Mouse (Mus musculus): ENCODE measurements around the gene Klhl11. TPM values are rescaled to one million over a fixed set of nuclear protein-coding genes. Genes with fewer than 3 reads are reported as not detected.
A peak's percentile ranks its signal among the peaks of the same experiment; 100 is the strongest.

Gene Klhl11
- polyA plus RNA-seq, 1 experiment from 2014 or later, result 8.9 TPM

DNA sequence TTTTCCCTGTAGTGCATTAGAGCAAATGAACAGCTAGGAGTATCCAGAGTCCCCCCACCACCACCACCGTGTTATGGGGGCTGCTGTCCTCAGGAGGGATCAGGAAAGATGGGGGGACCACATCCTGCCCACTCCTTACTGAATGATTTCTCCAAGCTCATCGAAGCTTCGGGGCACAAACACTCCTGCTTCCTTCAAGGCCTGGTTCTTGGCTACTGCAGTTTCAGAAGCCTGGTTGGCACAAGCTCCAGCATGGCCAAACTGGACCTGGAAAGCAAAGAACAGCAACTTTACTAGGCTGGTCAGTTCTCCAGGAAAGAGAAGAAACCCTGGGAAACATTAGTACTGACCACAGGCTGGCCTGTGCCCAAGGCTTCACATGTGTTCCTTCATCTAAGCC lies 11.9 kb upstream of the Klhl11 start:
- 94% methylated on average over 3 of the region's 3 CpGs for WGBS (ENCODE audit: insufficient replicate concordance)
- Histone ChIP-seq H3K36me3 (ENCODE audit: control insufficient read depth, insufficient read depth, low read length) (peaks cover 34% of the 10 kb centered on the region), H3K9me3 (replicated peaks; ENCODE audit: control insufficient read depth, low read length) (no peaks in the 10 kb centered on the region), H3K4me1 (ENCODE audit: control insufficient read depth, insufficient read depth, low read length) (no peaks in the 10 kb centered on the region), H3K4me3 (ENCODE audit: low read depth, low read length) (no peak overlapping the region), H3K27me3 (ENCODE audit: control insufficient read depth, insufficient read depth, low read length) (no peaks in the 10 kb centered on the region), H3K4me2 (no peak overlapping the region), H3K9ac (ENCODE audit: low read depth, low read length) (no peak overlapping the region), H3K27ac (ENCODE audit: low read depth, low read length) (no peak overlapping the region)
- ATAC-seq (replicated peaks; ENCODE audit: insufficient number of reproducible peaks, low FRiP score, low TSS enrichment), result no peak

DNA sequence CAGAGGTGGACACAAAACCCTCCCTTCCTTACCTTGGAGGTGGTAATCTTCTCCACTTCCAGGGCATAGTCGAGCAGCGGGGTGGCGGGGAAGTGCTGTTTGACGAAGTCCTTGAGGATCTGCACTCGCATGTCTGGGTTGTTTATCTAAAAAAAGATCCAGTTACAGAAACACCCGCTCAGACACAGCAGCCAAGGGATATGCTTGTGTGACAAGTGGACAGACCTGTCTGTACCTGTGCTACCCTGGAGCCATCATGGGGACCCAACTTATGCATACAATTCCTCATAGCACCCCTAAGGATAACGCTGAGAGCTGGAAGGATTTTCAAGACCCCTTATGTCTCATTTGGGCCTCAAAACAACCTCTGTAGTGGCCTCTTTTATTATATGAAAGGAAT lies 6.6 kb upstream of the Klhl11 start:
- Histone ChIP-seq H3K27me3 (ENCODE audit: control insufficient read depth, insufficient read depth, low read length) (no peaks in the 10 kb centered on the region), H3K9ac (ENCODE audit: low read depth, low read length) (no peak overlapping the region), H3K4me3 (ENCODE audit: low read depth, low read length) (no peak overlapping the region), H3K4me2 (no peak overlapping the region), H3K27ac (ENCODE audit: low read depth, low read length) (no peak overlapping the region), H3K4me1 (ENCODE audit: control insufficient read depth, insufficient read depth, low read length) (no peaks in the 10 kb centered on the region), H3K36me3 (ENCODE audit: control insufficient read depth, insufficient read depth, low read length) (peaks cover 31% of the 10 kb centered on the region), H3K9me3 (replicated peaks; ENCODE audit: control insufficient read depth, low read length) (no peaks in the 10 kb centered on the region)
- 58% methylated on average over 7 of the region's 7 CpGs for WGBS (ENCODE audit: insufficient replicate concordance)
- ATAC-seq (replicated peaks; ENCODE audit: insufficient number of reproducible peaks, low FRiP score, low TSS enrichment), result no peak

DNA sequence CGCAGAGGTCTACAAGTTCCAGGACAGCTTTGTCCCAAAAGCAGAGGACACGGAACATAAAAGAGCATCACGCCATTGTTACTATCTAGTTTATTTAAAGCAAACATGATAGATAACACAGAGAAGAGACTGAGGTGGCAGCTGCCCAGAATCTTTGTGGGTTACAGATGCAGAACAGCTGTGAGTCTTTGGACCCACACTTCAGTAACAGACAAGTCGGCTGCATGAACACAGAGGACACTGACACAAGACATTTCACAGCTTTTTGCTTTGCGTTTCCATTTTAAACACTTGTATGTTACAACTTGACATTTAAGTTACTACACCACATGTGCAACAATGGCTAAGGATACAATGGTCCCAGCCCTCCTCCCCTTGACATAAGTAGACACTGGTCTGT lies 3.7 kb upstream of the Klhl11 start:
- Histone ChIP-seq H3K4me2 (no peak overlapping the region), H3K4me1 (ENCODE audit: control insufficient read depth, insufficient read depth, low read length) (peaks cover 4% of the 10 kb centered on the region; the same call in 1 of the 2 replicates), H3K4me3 (ENCODE audit: low read depth, low read length) (no peak overlapping the region), H3K36me3 (ENCODE audit: control insufficient read depth, insufficient read depth, low read length) (peaks cover 12% of the 10 kb centered on the region), H3K27me3 (ENCODE audit: control insufficient read depth, insufficient read depth, low read length) (no peaks in the 10 kb centered on the region), H3K27ac (ENCODE audit: low read depth, low read length) (no peak overlapping the region), H3K9ac (ENCODE audit: low read depth, low read length) (no peak overlapping the region), H3K9me3 (replicated peaks; ENCODE audit: control insufficient read depth, low read length) (no peaks in the 10 kb centered on the region)
- WGBS (ENCODE audit: insufficient replicate concordance), result 83% methylated on average over 5 of the region's 5 CpGs
- no peak for ATAC-seq (replicated peaks; ENCODE audit: insufficient number of reproducible peaks, low FRiP score, low TSS enrichment)

DNA sequence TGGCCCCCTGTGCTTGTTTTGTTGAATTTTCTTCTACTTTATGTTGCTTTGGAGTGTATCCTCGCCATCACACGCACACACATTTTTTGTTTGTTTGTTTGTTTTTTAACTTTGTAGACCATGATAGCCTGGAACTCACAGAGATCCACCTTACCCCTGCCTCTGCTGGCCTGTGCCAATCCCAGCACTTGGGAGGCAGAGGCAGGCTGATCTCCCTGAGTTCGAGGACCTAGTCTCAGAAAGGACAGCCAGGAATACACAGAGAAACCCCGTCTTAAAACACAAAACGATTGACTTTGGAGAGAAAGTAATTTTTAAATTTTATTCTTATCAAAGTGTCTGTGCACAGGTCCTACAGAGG lies 374 bp upstream of the Klhl11 start:
- peak overlapping the region; percentile 97; the same call in 1 of the 2 replicates for H3K4me2 ChIP-seq
- H3K27ac ChIP-seq (ENCODE audit: low read depth, low read length), result no peak overlapping the region
- no peaks in the 10 kb centered on the region for H3K27me3 ChIP-seq (ENCODE audit: control insufficient read depth, insufficient read depth, low read length)
- H3K9ac ChIP-seq (ENCODE audit: low read depth, low read length), result peak overlapping the region; percentile 49; the same call in 1 of the 2 replicates
- whole genome bisulfite sequencing (ENCODE audit: insufficient replicate concordance), result 29% methylated on average over 5 of the region's 5 CpGs
- H3K4me1 ChIP-seq (ENCODE audit: control insufficient read depth, insufficient read depth, low read length), result peaks cover 17% of the 10 kb centered on the region
- H3K9me3 ChIP-seq (replicated peaks; ENCODE audit: control insufficient read depth, low read length), result no peaks in the 10 kb centered on the region
- H3K4me3 ChIP-seq (ENCODE audit: low read depth, low read length), result peak overlapping the region; percentile 97
- peaks cover 5% of the 10 kb centered on the region; the same call in 1 of the 2 replicates for H3K36me3 ChIP-seq (ENCODE audit: control insufficient read depth, insufficient read depth, low read length)
- no peak for ATAC-seq (replicated peaks; ENCODE audit: insufficient number of reproducible peaks, low FRiP score, low TSS enrichment)

DNA sequence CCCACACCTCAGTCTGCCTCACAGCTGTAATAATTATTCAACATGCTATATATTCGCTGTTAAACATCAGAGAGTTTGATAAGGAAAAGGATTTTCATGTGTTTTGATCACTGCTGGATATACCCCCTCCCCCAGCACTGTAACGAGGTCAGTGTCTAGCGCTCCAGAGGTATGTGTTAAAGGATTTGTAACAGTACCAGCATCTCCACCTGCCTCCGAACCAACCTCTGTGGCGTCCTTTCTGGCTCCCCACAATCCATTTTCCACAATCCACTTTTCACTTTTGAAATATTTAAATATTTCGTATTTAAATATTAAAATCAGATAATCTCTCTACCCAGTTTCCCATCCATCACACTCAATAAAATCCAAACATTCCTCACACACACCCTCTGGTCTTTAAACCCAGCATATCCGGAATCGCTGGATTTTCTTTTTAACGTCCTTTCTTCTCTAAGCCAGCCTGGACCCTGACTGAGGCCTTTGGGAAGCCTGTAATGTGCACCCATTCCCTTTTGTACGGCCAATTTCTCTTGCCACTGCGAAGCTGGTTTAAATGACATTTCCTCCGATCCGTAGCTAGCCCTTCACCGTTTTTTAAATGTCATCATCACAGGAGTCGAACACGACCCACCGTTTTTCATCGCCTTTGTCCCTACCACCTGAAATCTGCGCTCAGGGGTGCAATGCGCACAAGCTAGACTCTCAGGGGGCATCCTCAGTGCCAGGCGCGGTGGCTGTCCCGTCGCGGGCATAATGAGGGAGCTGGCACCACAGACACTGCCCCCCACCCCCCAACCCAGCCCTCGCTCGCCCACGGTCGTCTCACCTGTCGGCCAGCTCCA lies 967 bp downstream of the Klhl11 start:
- Histone ChIP-seq H3K9me3 (replicated peaks; ENCODE audit: control insufficient read depth, low read length) (no peaks in the 10 kb centered on the region), H3K27ac (ENCODE audit: low read depth, low read length) (peak overlapping the region; percentile 38), H3K9ac (ENCODE audit: low read depth, low read length) (peak overlapping the region; percentile 94), H3K4me3 (ENCODE audit: low read depth, low read length) (peak overlapping the region; percentile 97), H3K4me1 (ENCODE audit: control insufficient read depth, insufficient read depth, low read length) (peaks cover 17% of the 10 kb centered on the region), H3K36me3 (ENCODE audit: control insufficient read depth, insufficient read depth, low read length) (no peaks in the 10 kb centered on the region; the same call in 1 of the 2 replicates), H3K4me2 (peak overlapping the region; percentile 97), H3K27me3 (ENCODE audit: control insufficient read depth, insufficient read depth, low read length) (no peaks in the 10 kb centered on the region)
- no peak; the same call in 1 of the 2 replicates for ATAC-seq (replicated peaks; ENCODE audit: insufficient number of reproducible peaks, low FRiP score, low TSS enrichment)
- WGBS (ENCODE audit: insufficient replicate concordance), result 3% methylated on average over 30 of the region's 30 CpGs

DNA sequence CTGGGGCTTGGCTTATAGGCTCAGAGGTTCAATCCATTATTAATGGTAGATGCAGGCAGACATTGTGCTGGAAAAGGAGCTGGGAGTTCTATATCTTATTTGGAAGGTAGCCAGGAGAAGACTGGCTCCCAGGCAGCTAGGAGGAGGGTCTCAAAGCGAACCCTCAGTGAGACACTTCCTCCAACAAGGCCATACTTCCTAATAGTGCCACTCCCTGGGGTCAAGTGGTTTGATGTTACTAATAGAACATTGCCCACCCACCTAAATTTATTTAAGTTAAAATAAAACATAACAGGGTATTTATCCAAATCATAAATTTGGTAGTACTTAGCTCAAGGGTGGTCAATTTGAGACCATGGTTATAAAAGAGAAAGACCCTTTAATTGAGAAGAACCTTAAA lies 6.7 kb downstream of the Klhl11 start:
- Histone ChIP-seq H3K27me3 (ENCODE audit: control insufficient read depth, insufficient read depth, low read length) (no peaks in the 10 kb centered on the region), H3K36me3 (ENCODE audit: control insufficient read depth, insufficient read depth, low read length) (peaks cover 3% of the 10 kb centered on the region), H3K27ac (ENCODE audit: low read depth, low read length) (no peak overlapping the region), H3K9ac (ENCODE audit: low read depth, low read length) (no peak overlapping the region), H3K4me2 (no peak overlapping the region), H3K4me3 (ENCODE audit: low read depth, low read length) (no peak overlapping the region), H3K4me1 (ENCODE audit: control insufficient read depth, insufficient read depth, low read length) (peaks cover 13% of the 10 kb centered on the region; the same call in 1 of the 2 replicates), H3K9me3 (replicated peaks; ENCODE audit: control insufficient read depth, low read length) (no peaks in the 10 kb centered on the region)
- no peak for ATAC-seq (replicated peaks; ENCODE audit: insufficient number of reproducible peaks, low FRiP score, low TSS enrichment)
- WGBS (ENCODE audit: insufficient replicate concordance), result 66% methylated on average over 1 of the region's 1 CpGs

DNA sequence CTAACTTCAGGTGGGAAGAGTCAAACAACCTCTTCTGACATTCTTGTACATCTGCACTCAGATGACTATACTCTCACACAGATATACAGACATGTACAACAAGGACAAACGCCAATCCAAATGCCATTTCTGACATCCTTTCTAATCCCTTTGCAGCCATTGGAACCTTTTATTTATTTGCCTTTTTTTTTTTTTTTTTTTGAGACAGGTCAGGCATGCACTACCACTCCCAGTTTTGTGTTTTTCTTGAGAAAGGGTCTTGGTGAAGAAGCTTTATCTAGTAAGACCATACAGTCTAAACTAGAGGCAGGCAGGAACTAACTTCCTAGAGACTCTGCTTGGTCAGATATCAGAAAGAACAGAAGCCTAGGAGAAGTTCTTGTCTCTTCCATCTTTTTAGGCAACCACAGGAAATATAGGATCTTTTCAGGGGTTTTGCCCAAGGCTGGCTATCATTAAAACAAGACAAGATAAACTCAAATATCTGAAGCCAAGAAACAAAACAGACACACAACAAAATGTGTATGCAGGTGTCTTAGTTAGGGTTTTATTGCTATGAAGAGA lies 7.2 kb downstream of the Klhl11 start:
- H3K9me3 ChIP-seq (replicated peaks; ENCODE audit: control insufficient read depth, low read length), result no peaks in the 10 kb centered on the region
- no peak overlapping the region for H3K4me3 ChIP-seq (ENCODE audit: low read depth, low read length)
- H3K36me3 ChIP-seq (ENCODE audit: control insufficient read depth, insufficient read depth, low read length), result peaks cover 3% of the 10 kb centered on the region
- no peak for ATAC-seq (replicated peaks; ENCODE audit: insufficient number of reproducible peaks, low FRiP score, low TSS enrichment)
- WGBS (ENCODE audit: insufficient replicate concordance), result 89% methylated on average over 1 of the region's 1 CpGs
- H3K9ac ChIP-seq (ENCODE audit: low read depth, low read length), result no peak overlapping the region
- no peaks in the 10 kb centered on the region for H3K27me3 ChIP-seq (ENCODE audit: control insufficient read depth, insufficient read depth, low read length)
- peaks cover 8% of the 10 kb centered on the region; the same call in 1 of the 2 replicates for H3K4me1 ChIP-seq (ENCODE audit: control insufficient read depth, insufficient read depth, low read length)
- no peak overlapping the region for H3K27ac ChIP-seq (ENCODE audit: low read depth, low read length)
- H3K4me2 ChIP-seq, result no peak overlapping the region

DNA sequence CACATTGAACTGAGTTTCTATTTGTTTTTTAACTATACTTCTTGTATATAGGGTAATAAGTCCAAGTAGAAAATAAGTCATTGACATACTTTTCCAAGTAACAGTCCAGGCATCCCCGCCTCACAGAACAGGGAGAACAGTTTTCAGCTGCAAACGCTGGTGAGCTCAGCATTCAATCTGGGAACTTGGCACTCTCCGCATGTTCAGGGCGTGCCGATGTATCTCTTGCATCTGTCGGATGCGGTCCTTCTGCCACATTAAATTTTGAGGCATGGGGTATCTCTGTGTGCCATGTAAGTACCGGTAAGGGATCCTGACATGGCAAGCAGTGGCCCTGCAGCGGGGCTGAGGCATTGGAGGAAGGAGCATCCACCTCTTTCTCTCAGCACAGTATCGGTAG lies 9.8 kb downstream of the Klhl11 start:
- peaks cover 5% of the 10 kb centered on the region for H3K36me3 ChIP-seq (ENCODE audit: control insufficient read depth, insufficient read depth, low read length)
- no peak overlapping the region for H3K4me3 ChIP-seq (ENCODE audit: low read depth, low read length)
- no peak overlapping the region for H3K4me2 ChIP-seq
- H3K27ac ChIP-seq (ENCODE audit: low read depth, low read length), result no peak overlapping the region
- ATAC-seq (replicated peaks; ENCODE audit: insufficient number of reproducible peaks, low FRiP score, low TSS enrichment), result no peak
- 0 out of 2 replicates have a peak, but pooled peaks cover 3% of the 10 kb centered on the region for H3K4me1 ChIP-seq (ENCODE audit: control insufficient read depth, insufficient read depth, low read length)
- no peaks in the 10 kb centered on the region for H3K9me3 ChIP-seq (replicated peaks; ENCODE audit: control insufficient read depth, low read length)
- H3K9ac ChIP-seq (ENCODE audit: low read depth, low read length), result no peak overlapping the region
- H3K27me3 ChIP-seq (ENCODE audit: control insufficient read depth, insufficient read depth, low read length), result no peaks in the 10 kb centered on the region
- 89% methylated on average over 10 of the region's 10 CpGs for WGBS (ENCODE audit: insufficient replicate concordance)
